Mouse (Mus musculus): ENCODE results near the gene Gm17334.
"Not testable (repeated sequence)": the region's sequence is repeated elsewhere in the genome, so short reads cannot be mapped to it uniquely, and the experiment has no call there.

Gm17334 gene

GRCm38 (mm10) chr11:53771001-53771744, 1.8 kb downstream of the Gm17334 start:
- DNase-seq (ENCODE audit: low spot score), result no peak

GRCm38 (mm10) chr11:53770125-53770791, 2.7 kb downstream of the Gm17334 start:
- peak; percentile 39 for DNase-seq (ENCODE audit: low spot score)

- DNase-seq (ENCODE audit: low spot score), result peak; percentile 80
These were observed 3.2 kb downstream of the Gm17334 start, which contains the start of gene Irf1 for GRCm38 (mm10) chr11:53769760-53770124. Gene Irf1 (plus strand): TSS chr11:53770014.

- no peak for DNase-seq (ENCODE audit: low spot score)
These were observed 3.8 kb downstream of the Gm17334 start for GRCm38 (mm10) chr11:53769185-53769576.

GRCm38 (mm10) chr11:53768422-53769184, 4.4 kb downstream of the Gm17334 start:
- DNase-seq (ENCODE audit: low spot score), result no peak

GRCm38 (mm10) chr11:53764581-53764980, 8.4 kb downstream of the Gm17334 start:
- no peak for DNase-seq (ENCODE audit: low spot score)

- peak; percentile 78 for DNase-seq (ENCODE audit: low spot score)
These were observed 9.4 kb downstream of the Gm17334 start for GRCm38 (mm10) chr11:53763496-53764140.

GRCm38 (mm10) chr11:53762827-53763495, 10.0 kb downstream of the Gm17334 start:
- DNase-seq (ENCODE audit: low spot score), result peak; percentile 27

GRCm38 (mm10) chr11:53762426-53762825, 10.6 kb downstream of the Gm17334 start:
- no peak for DNase-seq (ENCODE audit: low spot score)

GRCm38 (mm10) chr11:53761822-53762221, 11.2 kb downstream of the Gm17334 start:
- no peak for DNase-seq (ENCODE audit: low spot score)

- no peak for DNase-seq (ENCODE audit: low spot score)
These were observed 11.7 kb downstream of the Gm17334 start for GRCm38 (mm10) chr11:53761284-53761683.

GRCm38 (mm10) chr11:53759545-53760406, 13.2 kb downstream of the Gm17334 start:
- DNase-seq (ENCODE audit: low spot score), result no peak

- no peak for DNase-seq (ENCODE audit: low spot score)
These were observed 14.1 kb downstream of the Gm17334 start for GRCm38 (mm10) chr11:53758791-53759351.

GRCm38 (mm10) chr11:53758033-53758432, 15.0 kb downstream of the Gm17334 start:
- DNase-seq (ENCODE audit: low spot score), result not testable (repeated sequence)

- DNase-seq (ENCODE audit: low spot score), result no peak
These were observed 15.4 kb downstream of the Gm17334 start for GRCm38 (mm10) chr11:53757612-53758011.

GRCm38 (mm10) chr11:53755011-53755595, 17.9 kb downstream of the Gm17334 start:
- DNase-seq (ENCODE audit: low spot score), result no peak

- DNase-seq (ENCODE audit: low spot score), result no peak
These were observed 23.2 kb downstream of the Gm17334 start for GRCm38 (mm10) chr11:53749716-53750352.

GRCm38 (mm10) chr11:53749306-53749705, 23.7 kb downstream of the Gm17334 start:
- DNase-seq (ENCODE audit: low spot score), result no peak

GRCm38 (mm10) chr11:53748614-53749013, 24.4 kb downstream of the Gm17334 start:
- DNase-seq (ENCODE audit: low spot score), result no peak
